Mouse (Mus musculus) liver, postnatal 0 days (tissue): ENCODE measurements around the gene Cspg4.

Experiments
- CTCF ChIP-seq: sonication (generic); IDR thresholded peaks from 2 replicates; pipeline ENCODE4 v1.5.1; 2016; ENCODE audit warnings: antibody characterized with exemption, low read depth
- EP300 ChIP-seq: IDR thresholded peaks from 2 replicates; pipeline ENCODE4 v1.6.1; 2016; ENCODE audit warnings: antibody characterized with exemption, low read depth, mild to moderate bottlenecking

- TF ChIP-seq CTCF (no peak), EP300 (no peak)
These were observed 39.2 kb upstream of the Cspg4 start for GRCm38 (mm10) chr9:56825476-56826213.
